Mouse (Mus musculus) neural tube, embryonic 10.5 days (tissue): ENCODE data around the gene R3hcc1l.

ENCODE experiments used
- DNase-seq: peaks from one replicate; pipeline ENCODE4 v3.0.0-alpha.2; 2017; ENCODE audit warnings: low spot score; ENCODE audit errors: extremely low spot score

Gene R3hcc1l

GRCm38 (mm10) chr19:42540649-42541048, 22.1 kb downstream of the R3hcc1l start:
- no peak for DNase-seq

DNA sequence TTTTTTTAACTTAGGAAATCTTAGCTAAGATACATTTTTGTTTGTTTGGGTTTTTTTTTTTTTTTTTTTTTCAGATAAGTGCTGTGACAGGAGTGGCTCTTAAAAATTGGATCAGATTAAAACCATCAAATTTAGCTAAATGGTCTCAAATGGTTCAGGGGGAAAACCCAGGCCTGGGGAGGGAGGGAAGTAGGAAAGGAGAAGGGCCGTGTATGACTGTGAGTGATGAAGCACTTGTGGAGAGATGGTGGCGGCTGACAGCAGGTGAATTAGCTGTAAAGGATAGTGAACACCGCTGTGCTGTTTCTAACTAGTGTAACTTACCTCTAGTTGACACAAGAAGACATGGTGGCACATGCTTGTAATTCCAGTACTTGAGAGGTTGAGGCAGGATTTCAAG, 40.1 kb downstream of the R3hcc1l start:
- no peak for DNase-seq

- DNase-seq = no peak
Observed at GRCm38 (mm10) chr19:42561991-42562390, 43.4 kb downstream of the R3hcc1l start.

DNA sequence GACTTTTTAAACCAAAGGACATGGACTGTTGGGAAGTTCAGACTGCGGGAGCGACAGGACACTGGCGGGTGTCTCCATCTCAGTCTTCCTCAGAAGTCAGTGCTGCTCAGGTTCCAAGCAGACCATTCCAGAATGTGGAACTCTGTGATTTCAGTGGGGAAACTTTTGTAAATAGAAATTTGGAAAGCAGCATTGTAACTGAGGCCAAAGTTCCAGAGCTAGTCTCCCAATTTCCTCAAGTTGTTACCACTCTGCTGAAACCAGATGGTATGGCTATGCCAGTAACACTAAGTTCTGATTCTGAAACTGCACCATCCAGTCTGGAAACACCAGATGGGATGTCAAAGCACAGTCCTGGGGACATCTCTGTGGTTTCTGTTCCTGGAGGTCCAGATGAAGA, 44.4 kb downstream of the R3hcc1l start:
- DNase-seq = no peak

DNA sequence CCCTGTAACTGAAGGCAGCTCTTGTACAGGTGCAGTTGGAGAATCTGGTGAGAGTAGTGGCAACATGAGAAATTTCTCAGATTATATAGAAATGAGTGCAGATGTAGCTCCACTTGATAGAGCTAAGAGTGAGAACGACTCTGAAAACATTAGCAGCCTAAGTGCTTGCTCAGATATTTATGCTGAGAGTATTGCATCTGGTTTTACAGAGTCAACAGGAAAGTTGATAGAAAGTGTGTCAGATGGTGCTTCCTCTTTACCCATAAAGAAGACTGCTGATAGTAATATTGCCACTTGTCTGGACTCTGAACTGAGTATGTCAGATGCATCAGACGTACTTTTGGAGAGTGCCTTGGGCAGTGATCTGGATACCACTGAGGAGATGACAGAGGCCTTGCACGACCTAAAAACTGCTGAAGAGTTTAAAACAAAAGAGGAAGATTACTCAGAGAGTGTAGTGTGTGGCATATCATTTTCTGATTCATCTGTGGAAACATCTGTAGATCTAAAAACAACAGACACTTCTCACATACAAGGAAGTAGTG, 45.2 kb downstream of the R3hcc1l start:
- DNase-seq = no peak

GRCm38 (mm10) chr19:42566283-42567019, 47.9 kb downstream of the R3hcc1l start:
- DNase-seq = no peak

DNA sequence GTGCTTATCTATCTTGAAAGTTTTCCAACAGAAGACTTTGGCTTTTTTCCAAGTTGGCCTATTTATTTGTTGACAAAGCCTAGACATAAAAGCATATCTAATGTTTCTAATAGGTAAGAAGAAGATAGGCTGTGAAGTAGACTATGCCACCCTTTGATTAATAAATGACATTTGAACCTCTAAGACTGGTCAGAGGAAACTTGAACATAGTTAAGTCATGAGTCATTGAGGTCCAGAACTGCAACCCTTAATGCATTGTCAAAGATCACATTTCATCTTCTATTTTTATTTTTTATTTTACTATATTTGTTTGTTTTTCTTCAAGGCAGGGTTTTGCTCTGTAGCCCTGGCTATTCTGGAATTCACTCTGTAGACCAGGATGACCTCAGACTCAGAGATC, 48.5 kb downstream of the R3hcc1l start:
- DNase-seq = no peak

GRCm38 (mm10) chr19:42569076-42569475, 50.5 kb downstream of the R3hcc1l start:
- DNase-seq = no peak

GRCm38 (mm10) chr19:42571291-42571690, 52.7 kb downstream of the R3hcc1l start:
- no peak for DNase-seq

- DNase-seq = no peak
Observed at GRCm38 (mm10) chr19:42575317-42575716, 56.8 kb downstream of the R3hcc1l start.

- no peak for DNase-seq
Observed at GRCm38 (mm10) chr19:42576856-42577255, 58.3 kb downstream of the R3hcc1l start.

DNA sequence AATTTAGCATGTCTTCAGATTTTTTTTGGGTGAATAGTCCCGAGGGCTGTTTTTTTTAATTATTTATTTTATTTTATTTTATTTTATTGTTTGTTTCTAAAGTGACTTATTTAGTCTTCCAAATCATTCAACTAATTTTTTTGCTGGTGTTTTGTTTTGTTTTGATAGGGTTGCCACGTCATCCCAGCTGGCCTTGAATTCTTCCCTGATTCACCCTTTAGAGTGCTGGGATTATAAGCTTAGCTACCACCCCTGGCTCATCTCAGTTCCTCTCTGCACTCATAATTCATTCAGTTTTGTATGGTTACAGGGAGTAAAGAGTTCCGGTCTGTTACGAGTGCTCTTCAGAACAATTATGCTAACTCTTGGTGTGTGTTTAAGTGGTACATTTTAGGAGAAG, 60.1 kb downstream of the R3hcc1l start:
- no peak for DNase-seq

- peak; percentile 33 for DNase-seq
Observed at GRCm38 (mm10) chr19:42580701-42581100, 62.1 kb downstream of the R3hcc1l start.

GRCm38 (mm10) chr19:42582811-42583370, 64.3 kb downstream of the R3hcc1l start:
- no peak for DNase-seq

DNA sequence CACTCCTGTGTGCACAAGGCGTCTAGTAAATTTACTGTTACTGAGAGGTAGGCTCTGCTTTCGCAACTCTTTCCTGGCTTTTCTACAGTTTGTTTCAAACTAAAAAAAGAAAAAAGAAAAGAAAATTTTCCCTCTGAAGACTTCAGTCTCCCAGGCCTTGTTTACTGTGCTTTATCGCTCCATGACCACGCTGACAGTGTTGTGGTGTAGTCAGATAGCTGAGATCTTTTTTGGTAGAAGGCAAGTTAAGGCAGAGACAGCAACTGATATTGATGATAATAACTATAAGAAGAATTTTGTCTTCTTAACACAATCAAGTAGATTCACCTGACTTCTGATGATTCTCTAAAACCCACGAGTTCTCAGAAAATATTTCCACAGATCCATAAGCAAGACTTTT, 65.1 kb downstream of the R3hcc1l start:
- no peak for DNase-seq

GRCm38 (mm10) chr19:42584188-42584587, 65.6 kb downstream of the R3hcc1l start:
- no peak for DNase-seq

- no peak for DNase-seq
Observed at GRCm38 (mm10) chr19:42587704-42588103, 69.1 kb downstream of the R3hcc1l start.

DNA sequence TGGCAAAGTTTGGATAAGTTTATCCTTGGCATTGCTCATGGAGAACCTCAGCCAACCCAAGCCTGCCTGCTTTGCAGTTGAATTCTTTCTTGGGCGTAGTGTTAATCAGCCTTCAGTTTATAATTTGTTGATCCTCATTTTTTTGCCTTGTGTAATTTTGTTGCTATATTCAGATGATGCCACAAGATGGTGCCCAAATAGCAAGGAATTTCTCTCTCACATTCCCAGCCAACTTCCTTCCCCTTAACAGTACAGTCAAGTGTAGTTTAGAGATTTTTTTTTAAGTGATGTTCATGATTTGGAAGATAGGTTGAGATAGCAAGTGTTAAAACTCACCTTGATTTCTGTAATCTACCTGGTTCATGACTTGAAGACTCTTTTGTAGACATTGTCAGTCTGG, 70.7 kb downstream of the R3hcc1l start:
- no peak for DNase-seq

DNA sequence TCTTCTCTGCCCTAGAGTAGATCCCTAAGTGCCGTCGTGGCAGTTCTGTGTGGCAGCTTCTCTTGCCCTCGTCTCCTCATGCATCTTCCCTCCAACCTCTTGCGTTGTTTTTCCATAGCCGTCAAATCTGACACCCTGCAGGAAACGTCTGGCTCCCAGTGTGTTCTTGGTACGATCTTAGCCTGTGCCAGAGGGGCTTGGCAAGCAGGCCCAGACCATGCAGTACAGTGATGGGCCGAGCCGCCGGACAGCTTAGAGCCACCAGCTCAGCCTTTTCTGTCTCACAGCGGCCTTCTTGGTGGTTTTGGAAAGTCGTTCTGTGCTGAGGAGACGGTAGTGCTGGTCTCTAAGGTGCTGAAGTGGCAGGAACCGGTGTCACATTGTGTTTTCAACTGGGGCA, 73.0 kb downstream of the R3hcc1l start:
- DNase-seq = no peak

- no peak for DNase-seq
Observed at GRCm38 (mm10) chr19:42593456-42593855, 74.9 kb downstream of the R3hcc1l start.

GRCm38 (mm10) chr19:42595066-42595465, 76.5 kb downstream of the R3hcc1l start:
- no peak for DNase-seq

DNA sequence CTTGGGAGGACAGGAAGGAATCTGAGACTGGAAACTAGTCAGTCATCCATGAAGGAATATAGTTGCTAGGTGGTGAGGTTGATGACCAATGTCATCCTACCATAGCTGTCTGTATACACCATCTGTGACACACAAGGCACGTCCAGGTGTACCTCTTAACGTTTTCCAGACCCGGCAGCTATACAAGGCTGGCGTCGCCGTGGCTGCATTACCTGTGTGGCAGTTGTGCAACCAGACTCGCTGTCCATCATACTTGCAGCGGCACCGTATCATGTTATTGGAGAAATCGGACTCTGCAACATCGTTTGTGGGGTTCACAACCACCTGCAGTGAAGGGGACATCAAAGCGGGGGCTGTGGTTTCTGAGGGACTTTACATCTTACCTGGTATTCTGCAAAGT, 78.7 kb downstream of the R3hcc1l start:
- DNase-seq = no peak

GRCm38 (mm10) chr19:42597896-42598295, 79.3 kb downstream of the R3hcc1l start:
- DNase-seq = no peak
